8 mouse cellular contexts compared by ENCODE assay signal in the genomic region with DNA sequence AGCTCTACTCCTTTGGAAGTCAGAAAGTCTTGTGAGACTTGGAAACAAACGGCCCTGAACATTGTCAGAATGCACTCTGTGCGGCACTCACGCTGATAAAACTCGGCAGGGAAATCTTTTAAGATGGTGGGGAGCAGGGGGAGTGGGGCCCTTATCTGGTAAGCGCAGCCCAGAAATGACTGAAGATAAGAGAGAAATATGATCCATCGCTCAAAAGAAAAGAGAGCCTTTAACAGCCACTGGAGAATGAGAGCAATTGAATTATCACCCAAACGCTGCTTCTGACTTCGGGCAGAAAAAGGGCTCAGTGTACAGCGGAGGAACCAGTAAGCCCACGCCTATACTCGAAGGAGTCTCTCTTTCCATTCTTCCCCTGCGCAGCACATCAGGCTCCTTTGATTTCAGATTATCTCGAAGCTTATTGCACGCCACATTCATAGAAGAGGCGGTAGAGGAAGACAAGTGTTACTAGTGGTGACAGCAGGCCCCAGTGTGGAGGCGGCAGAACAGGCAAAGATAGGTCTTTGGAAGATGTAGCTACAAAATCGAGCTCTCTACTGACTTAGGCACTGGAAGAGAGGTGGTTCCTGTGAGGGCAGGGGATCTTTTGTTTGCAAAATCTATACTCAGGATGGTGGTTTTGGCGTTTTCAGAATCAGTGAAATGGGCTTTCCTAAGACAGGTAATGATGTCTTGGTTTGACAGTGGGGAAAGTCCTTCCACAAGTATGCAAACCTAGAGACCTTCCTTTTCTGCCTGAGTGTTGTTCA.
DNase-seq lines count a peak whose midpoint lies in the region; ATAC-seq and TF ChIP-seq lines count a peak whose summit lies in the region.

No protein-coding gene starts in this region.

- TF ChIP-seq POLR2A in heart, adult 2 months (IDR thresholded peaks at IDR 0.05; ENCODE audit: insufficient read depth, low read depth, low read length) = no peak

- H3K27me3 ChIP-seq in heart, embryonic 10.5 days (ENCODE audit: insufficient read depth, poor library complexity, severe bottlenecking) = no peaks in the 10 kb centered on the region
- no peaks in the 10 kb centered on the region for H3K27me3 ChIP-seq in heart, adult 2 months (ENCODE audit: control insufficient read depth, insufficient read depth, low read length)
- no peaks in the 10 kb centered on the region for H3K27me3 ChIP-seq in stomach, embryonic 16.5 days (ENCODE audit: control insufficient read depth, insufficient read depth, low read length)

- no peaks in the 10 kb centered on the region for H3K9me3 ChIP-seq in heart, embryonic 10.5 days
- no peaks in the 10 kb centered on the region for H3K9me3 ChIP-seq in stomach, embryonic 16.5 days (replicated peaks; ENCODE audit: control insufficient read depth, low read length)

- TF ChIP-seq EP300 in heart, adult 2 months (IDR thresholded peaks at IDR 0.05; ENCODE audit: insufficient read depth, low read depth, low read length) = no peak

- ATAC-seq in stomach, embryonic 16.5 days (ENCODE audit: insufficient read depth, low FRiP score) = no peak

- peak overlapping the region; percentile 35 for H3K4me3 ChIP-seq in heart, embryonic 10.5 days
- no peak overlapping the region for H3K4me3 ChIP-seq in heart, adult 2 months
- H3K4me3 ChIP-seq in stomach, embryonic 16.5 days (replicated peaks; ENCODE audit: low read length) = no peak overlapping the region

- DNase-seq in heart, embryonic 10.5 days (ENCODE audit: low spot score) = peak; percentile 80
- no peak for DNase-seq in heart, adult 2 months
- peak; percentile 47 for DNase-seq in 416B (ENCODE audit: low read depth)
- peak; percentile 73 to 83 for DNase-seq in frontal cortex, adult 2 months (ENCODE audit: extremely low spot score in 1 of 2, low spot score in 1 of 2)
- DNase-seq in left cerebral cortex, postnatal 25 days (ENCODE audit: low spot score in 2 of 2) = peak; percentile 60 to 86
- DNase-seq in cerebellum, adult 9-10 months = no peak
- DNase-seq in embryo, embryonic 11 days = no peak

- H3K9ac ChIP-seq in heart, adult 2 months (ENCODE audit: low read depth, low read length) = no peak overlapping the region
- no peak overlapping the region for H3K9ac ChIP-seq in stomach, embryonic 16.5 days (ENCODE audit: low read length)

- H3K79me2 ChIP-seq in heart, adult 2 months (replicated peaks; ENCODE audit: control insufficient read depth, insufficient read depth, low read length) = no peaks in the 10 kb centered on the region

- no peaks in the 10 kb centered on the region for H3K36me3 ChIP-seq in heart, embryonic 10.5 days
- H3K36me3 ChIP-seq in heart, adult 2 months (ENCODE audit: control insufficient read depth, insufficient read depth, low read length) = no peaks in the 10 kb centered on the region
- H3K36me3 ChIP-seq in stomach, embryonic 16.5 days (ENCODE audit: control insufficient read depth, insufficient read depth, low read length) = no peaks in the 10 kb centered on the region

- H3K4me1 ChIP-seq in heart, embryonic 10.5 days = peaks cover 50% of the 10 kb centered on the region
- H3K4me1 ChIP-seq in heart, adult 2 months (ENCODE audit: control insufficient read depth, insufficient read depth, low read length) = no peaks in the 10 kb centered on the region
- no peaks in the 10 kb centered on the region; the same call in 1 of the 2 replicates for H3K4me1 ChIP-seq in stomach, embryonic 16.5 days (ENCODE audit: control insufficient read depth, insufficient read depth, low read length)

- intact Hi-C loops in heart, adult 2 months (cut with DNase I) = no loop called here
- intact Hi-C loops in left cerebral cortex, postnatal 25 days (cut with DNase I) = loop anchor here (2.0 kb wide), 1 partner anchor 176 kb away; no protein-coding TSS in a partner anchor

- H3K27ac ChIP-seq in heart, embryonic 10.5 days = peak overlapping the region; percentile 80
- no peak overlapping the region for H3K27ac ChIP-seq in heart, adult 2 months
- no peak overlapping the region for H3K27ac ChIP-seq in stomach, embryonic 16.5 days (ENCODE audit: low read length)

- TF ChIP-seq CTCF in heart, adult 2 months (IDR thresholded peaks at IDR 0.05) = no peak

- peak overlapping the region; percentile 42 for H3K4me2 ChIP-seq in stomach, embryonic 16.5 days (ENCODE audit: low read depth, low read length)

- 13% methylated on average over 18 of the region's 18 CpGs for WGBS in heart, embryonic 10.5 days
- WGBS in heart, adult 2 months = 21% methylated on average over 18 of the region's 18 CpGs
- 39% methylated on average over 18 of the region's 18 CpGs for WGBS in stomach, embryonic 16.5 days

Comparison
In these comparisons a context has a peak if more than half of its experiments do, and no peak if none do; other contexts are left out.
1. DNase-seq: peak in heart, embryonic 10.5 days (single experiment), 416B (single experiment), frontal cortex, adult 2 months (2 of 2) and left cerebral cortex, postnatal 25 days (2 of 2); none in heart, adult 2 months (0 of 2), cerebellum, adult 9-10 months (single experiment) and embryo, embryonic 11 days (single experiment).